9 mouse cellular contexts compared by ENCODE assay signal in the genomic region with DNA sequence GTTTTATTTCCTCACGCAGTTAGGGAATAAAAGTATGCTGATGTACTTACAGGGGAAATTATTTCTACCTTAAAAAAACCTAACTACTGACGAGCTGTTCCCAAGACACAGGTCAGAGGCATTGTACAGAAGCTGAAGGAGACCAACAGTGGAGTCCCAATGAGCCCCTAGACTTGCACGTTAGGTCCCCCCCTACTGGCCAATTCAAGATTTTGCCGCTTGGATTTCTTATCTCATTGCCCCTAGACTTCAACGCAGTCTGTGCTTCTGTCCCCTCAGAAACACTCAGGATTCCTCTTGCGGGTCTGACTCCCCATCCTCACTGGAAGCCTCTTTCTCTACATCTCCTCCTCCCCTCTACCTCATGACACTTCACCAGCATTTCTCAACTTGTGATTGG.
A peak's percentile ranks its signal among the peaks of the same experiment; 100 is the strongest.
DNase-seq lines count a peak whose midpoint lies in the region; ATAC-seq and TF ChIP-seq lines count a peak whose summit lies in the region.
"Had no signal": no experiment of that assay in that cellular context is flagged by ENCODE, and none has a peak within 500 bp of the region (broad histone marks: within the 10 kb centered on the region; RNA-seq: fewer than 3 reads in every experiment).

No protein-coding gene starts in this region.

- no peak overlapping the region for H3K4me2 ChIP-seq in liver, embryonic 11.5 days
- H3K4me2 ChIP-seq: limb, embryonic 13.5 days had no signal

- no peak overlapping the region for H3K9ac ChIP-seq in liver, adult 2 months (ENCODE audit: low read depth, low read length)
- H3K9ac ChIP-seq in liver, embryonic 11.5 days (ENCODE audit: low read depth, low read length) = no peak overlapping the region
- H3K9ac ChIP-seq: limb, embryonic 13.5 days had no signal

- ATAC-seq in liver, embryonic 11.5 days (replicated peaks; ENCODE audit: low FRiP score) = no peak
- ATAC-seq in hematopoietic stem cell, adult 5-6 weeks (replicated peaks in 1 of 2; ENCODE audit: insufficient read depth in 1 of 2, low FRiP score in 2 of 2, low TSS enrichment in 1 of 2, low read depth in 1 of 2, poor library complexity in 2 of 2, severe bottlenecking in 2 of 2) = peak; percentile 64 to 83; a peak in 3 of 4 replicates
- peak; percentile 71; the same call in 1 of the 2 replicates for ATAC-seq in megakaryocyte-erythroid progenitor cell, adult 5-6 weeks (replicated peaks; ENCODE audit: low FRiP score, low TSS enrichment, poor library complexity, severe bottlenecking)

- H3K9me3 ChIP-seq in liver, embryonic 11.5 days (ENCODE audit: control insufficient read depth, low read length) = no peaks in the 10 kb centered on the region
- H3K9me3 ChIP-seq: limb, embryonic 13.5 days had no signal

- H3K79me2 ChIP-seq in liver, adult 2 months (ENCODE audit: control insufficient read depth, insufficient read depth, low read length) = no peaks in the 10 kb centered on the region

- no peak for TF ChIP-seq CTCF in cerebellum, adult 2 months (IDR thresholded peaks at IDR 0.05; ENCODE audit: borderline replicate concordance, insufficient read depth, low read depth, low read length)
- peak; percentile 34; the same call in 1 of the 2 replicates for TF ChIP-seq CTCF in liver, adult 2 months (IDR thresholded peaks at IDR 0.05; ENCODE audit: low read depth, low read length)

- H3K36me3 ChIP-seq in liver, adult 2 months (ENCODE audit: control insufficient read depth, insufficient read depth, low read length) = no peaks in the 10 kb centered on the region
- H3K36me3 ChIP-seq in liver, embryonic 11.5 days (ENCODE audit: control insufficient read depth, insufficient read depth, low read length) = no peaks in the 10 kb centered on the region
- H3K36me3 ChIP-seq: limb, embryonic 13.5 days had no signal

- 39% methylated on average over 6 of the region's 6 CpGs for WGBS in cerebellum, adult 2 months
- WGBS in liver, adult 2 months = 44% methylated on average over 6 of the region's 6 CpGs
- WGBS in liver, embryonic 11.5 days = 46% methylated on average over 6 of the region's 6 CpGs

- H3K27ac ChIP-seq in cerebellum, adult 2 months (ENCODE audit: insufficient read depth, low read length) = no peak overlapping the region
- no peak overlapping the region for H3K27ac ChIP-seq in liver, adult 2 months (replicated peaks; ENCODE audit: insufficient read depth, low read depth, low read length)
- H3K27ac ChIP-seq in liver, embryonic 11.5 days (ENCODE audit: low read depth, low read length) = no peak overlapping the region
- H3K27ac ChIP-seq: limb, embryonic 13.5 days had no signal

- peak; percentile 7 to 29 for DNase-seq in cerebellum, postnatal 25 days
- no peak for DNase-seq in cerebellum, adult 2 months
- peak; percentile 21 for DNase-seq in liver, adult 2 months (ENCODE audit: extremely low read depth, low read depth, low spot score)
- DNase-seq in liver, embryonic 11.5 days (ENCODE audit: low spot score) = no peak
- DNase-seq in adrenal gland, adult 8-10 months = peak; percentile 29
- no peak for DNase-seq in urinary bladder, postnatal 10 days (ENCODE audit: low spot score)

- H3K27me3 ChIP-seq in cerebellum, adult 2 months (ENCODE audit: control insufficient read depth, insufficient read depth, low read length) = no peaks in the 10 kb centered on the region
- H3K27me3 ChIP-seq in liver, adult 2 months (ENCODE audit: control insufficient read depth, insufficient read depth, low read length) = no peaks in the 10 kb centered on the region
- no peaks in the 10 kb centered on the region for H3K27me3 ChIP-seq in liver, embryonic 11.5 days (replicated peaks; ENCODE audit: control insufficient read depth, insufficient read depth, low read length)
- H3K27me3 ChIP-seq: limb, embryonic 13.5 days had no signal

- TF ChIP-seq POLR2A in cerebellum, adult 2 months (IDR thresholded peaks at IDR 0.05; ENCODE audit: borderline replicate concordance, insufficient read depth, low read length) = no peak
- TF ChIP-seq POLR2A in liver, adult 2 months (IDR thresholded peaks at IDR 0.05; ENCODE audit: extremely low read depth, insufficient read depth, low read length) = no peak

- H3K4me1 ChIP-seq in cerebellum, adult 2 months (ENCODE audit: control insufficient read depth, insufficient read depth, low read length) = no peaks in the 10 kb centered on the region
- no peaks in the 10 kb centered on the region for H3K4me1 ChIP-seq in liver, adult 2 months (ENCODE audit: control insufficient read depth, insufficient read depth, low read length)
- no peaks in the 10 kb centered on the region for H3K4me1 ChIP-seq in liver, embryonic 11.5 days (replicated peaks; ENCODE audit: control insufficient read depth, insufficient read depth, low read length)

- no peak overlapping the region for H3K4me3 ChIP-seq in cerebellum, adult 2 months (replicated peaks; ENCODE audit: insufficient read depth, low read depth, low read length)
- H3K4me3 ChIP-seq in liver, adult 2 months (ENCODE audit: insufficient read depth, low read depth, low read length) = no peak overlapping the region
- H3K4me3 ChIP-seq in liver, embryonic 11.5 days (ENCODE audit: low read depth, low read length) = no peak overlapping the region
- H3K4me3 ChIP-seq: limb, embryonic 13.5 days had no signal

Comparison
In these comparisons a context has a peak if more than half of its experiments do, and no peak if none do; other contexts are left out.
1. DNase-seq: peak in cerebellum, postnatal 25 days (2 of 2), liver, adult 2 months (single experiment) and adrenal gland, adult 8-10 months (single experiment); none in cerebellum, adult 2 months (0 of 2), liver, embryonic 11.5 days (single experiment) and urinary bladder, postnatal 10 days (single experiment).